Mouse (Mus musculus) layer of hippocampus, postnatal 10 days (tissue): ENCODE results near the gene 4930402F06Rik. TPM values are rescaled to one million over a fixed set of nuclear protein-coding genes. Genes with fewer than 3 reads are reported as not detected.

Experiments
- DNase-seq, 2 experiments: peaks; one replicate each; pipeline ENCODE4 v3.0.0; 2021; ENCODE audit warnings: low spot score in 2 of 2
- total RNA-seq, 2 experiments: library from RNA; stranded (reverse); gene quantifications; 2 replicates each; pipeline ENCODE4 v1.2.3; 2021

Gene 4930402F06Rik
- total RNA-seq, 2 experiments from 2014 or later, result not detected

DNA sequence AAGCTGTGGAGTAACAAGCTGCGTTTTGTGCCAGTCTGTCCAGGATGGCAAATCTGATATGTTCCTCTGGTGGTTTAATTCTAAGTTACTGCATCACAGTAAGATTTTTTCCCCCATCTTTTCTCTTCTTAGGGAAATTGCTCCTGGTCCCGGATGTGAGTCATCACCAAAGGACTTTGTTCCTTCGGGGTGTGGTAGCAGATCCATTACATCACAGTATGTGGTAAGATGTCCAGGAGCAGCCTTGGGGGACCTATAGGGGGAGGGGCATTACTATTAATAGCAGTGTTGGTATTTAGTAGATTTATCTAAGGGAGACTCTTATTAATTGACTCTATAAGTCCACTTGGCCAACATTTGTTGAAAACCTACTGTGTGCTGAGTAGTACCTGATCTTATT, 54.4 kb downstream of the 4930402F06Rik start:
- no peak for DNase-seq

DNA sequence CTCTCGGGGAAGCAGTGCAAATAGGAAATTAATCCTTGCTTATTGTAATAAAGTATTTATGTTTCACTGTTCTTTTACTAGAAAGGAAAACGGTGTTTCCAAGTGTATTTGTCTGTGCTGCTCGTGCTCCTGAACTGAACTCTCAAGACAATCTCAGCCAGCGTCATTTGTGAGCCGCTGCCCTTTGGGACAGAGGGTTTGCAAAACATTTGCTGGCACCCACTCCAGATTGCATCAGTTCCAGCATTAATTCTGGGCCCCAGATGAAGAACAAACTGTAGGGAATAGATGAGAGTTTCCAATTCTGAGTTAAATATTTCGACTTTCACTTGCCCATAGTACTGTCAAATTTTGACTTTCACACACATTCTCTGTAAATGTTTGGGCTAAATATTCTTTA, 58.3 kb downstream of the 4930402F06Rik start:
- DNase-seq, result no peak

DNA sequence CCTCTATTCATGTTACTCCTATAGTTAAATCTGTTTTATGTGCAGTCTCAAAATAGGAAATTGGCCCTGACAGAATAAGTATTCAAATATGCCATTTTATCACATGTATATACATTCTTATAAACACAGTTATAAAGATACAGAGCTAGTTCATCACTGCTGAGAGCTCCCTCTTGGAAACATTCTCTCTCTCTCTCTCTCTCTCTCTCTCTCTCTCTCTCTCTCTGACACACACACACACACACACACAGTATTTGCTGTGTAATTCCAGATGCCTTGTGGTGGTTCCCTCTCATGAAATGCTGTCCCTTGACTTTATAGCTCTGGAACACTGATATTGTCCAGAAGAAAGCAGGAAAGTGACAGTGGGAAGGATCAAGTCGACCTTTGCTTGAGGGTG, 58.9 kb downstream of the 4930402F06Rik start:
- DNase-seq, result no peak

DNA sequence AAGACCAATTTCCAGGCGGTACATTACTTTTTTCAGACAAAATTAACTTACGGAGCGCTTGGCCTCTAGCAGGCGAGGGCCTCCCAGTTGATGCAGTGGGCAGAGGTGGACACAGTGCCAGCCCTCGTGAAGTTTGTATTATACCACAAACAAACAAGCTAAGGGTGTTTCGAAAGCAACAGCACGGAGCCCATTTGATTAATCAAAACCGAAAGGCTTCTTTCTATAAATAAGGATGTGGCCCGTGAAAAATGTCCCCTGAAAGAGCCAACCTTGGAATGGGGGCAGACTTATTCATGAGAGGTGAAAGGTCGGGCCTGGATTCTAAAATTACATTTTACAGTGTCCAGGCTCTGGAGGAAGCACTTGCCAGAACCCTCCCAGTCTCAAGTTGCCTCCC, 59.6 kb downstream of the 4930402F06Rik start:
- no peak for DNase-seq

DNA sequence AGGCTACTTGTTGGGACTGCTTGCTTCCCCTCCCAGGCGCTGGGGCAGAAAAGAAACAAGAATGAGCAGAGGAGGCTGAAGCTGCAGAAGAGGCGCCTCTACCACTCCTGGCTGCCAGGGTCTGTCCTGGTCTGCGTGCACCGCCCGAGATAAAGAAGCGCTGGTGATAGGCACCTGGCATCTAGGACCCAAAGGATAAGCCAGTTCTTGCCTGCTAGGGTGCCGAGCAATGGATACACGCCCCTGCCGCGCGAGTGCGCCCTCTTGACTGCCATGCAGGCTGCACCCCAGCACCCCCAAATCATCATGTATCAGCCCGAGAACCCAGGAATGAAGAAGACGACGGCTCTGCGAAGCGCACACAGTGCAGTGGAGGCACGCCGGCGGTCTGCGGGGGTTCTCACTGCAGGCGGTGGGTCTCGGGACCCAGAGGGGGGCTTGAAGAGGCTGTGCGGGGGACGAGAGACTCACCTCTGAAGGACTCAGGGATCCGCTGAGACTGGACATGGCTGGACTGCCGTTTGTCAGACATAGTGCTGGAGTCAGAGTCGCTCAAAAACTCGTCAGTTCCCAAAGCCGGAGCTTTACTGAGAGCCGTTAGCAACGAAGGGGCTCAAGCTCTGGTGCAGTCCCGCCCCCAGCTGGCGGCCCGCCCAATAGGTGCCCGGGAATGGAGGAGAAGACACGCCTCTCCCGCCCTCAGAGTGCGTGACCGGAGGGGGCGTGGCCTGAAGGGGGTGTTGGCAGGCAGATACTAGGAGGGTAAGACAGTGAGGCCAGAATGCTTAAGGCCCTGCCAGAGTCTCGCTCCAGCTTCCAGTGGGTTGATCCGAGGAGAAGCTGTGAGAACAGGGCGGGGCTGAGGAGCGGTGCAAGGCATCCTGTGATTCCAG, 60.3 kb downstream of the 4930402F06Rik start, which contains the start of gene Stom:
TSS of gene Stom (minus strand) at position 589 of the 893 bp plus-strand sequence.
- DNase-seq, result peak; percentile 97 to 99

DNA sequence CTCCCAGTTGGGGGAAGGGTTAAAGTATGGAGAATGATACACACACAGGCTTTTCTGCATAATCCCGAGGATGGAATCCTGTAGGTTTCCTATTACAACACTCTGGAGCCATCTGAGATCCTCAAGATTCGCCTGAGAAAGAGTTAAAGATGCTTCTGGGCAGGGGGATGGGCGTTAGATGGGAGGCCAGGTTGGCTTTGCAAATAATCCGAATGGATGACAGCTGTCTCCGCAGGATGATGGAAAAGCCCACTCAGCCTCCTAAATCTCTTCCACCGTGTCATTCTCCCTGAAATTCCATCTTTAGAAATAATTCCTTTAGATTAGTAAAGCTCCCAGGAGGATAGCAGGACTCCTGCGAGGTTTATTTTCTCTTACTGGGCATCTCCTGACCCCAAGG, 61.4 kb downstream of the 4930402F06Rik start:
- DNase-seq, result no peak

DNA sequence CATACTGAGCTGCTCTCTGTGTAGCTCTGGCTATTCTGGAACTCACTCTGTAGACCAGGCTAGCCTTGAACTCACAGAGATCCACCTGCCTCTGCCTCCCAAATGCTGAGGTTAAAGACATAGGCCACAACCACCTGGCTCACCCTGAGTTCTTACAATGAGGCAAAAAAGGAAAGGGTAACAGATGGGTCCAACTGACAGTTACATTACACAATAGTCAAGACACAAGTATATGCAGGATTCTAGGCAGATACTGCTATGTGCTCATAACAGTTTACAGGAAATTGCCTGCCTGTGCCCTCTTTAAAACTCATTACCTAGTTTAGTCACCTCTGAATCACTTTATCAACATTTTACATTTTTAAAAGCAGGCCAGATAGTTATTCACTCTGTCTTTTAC, 63.3 kb downstream of the 4930402F06Rik start:
- DNase-seq, result no peak

DNA sequence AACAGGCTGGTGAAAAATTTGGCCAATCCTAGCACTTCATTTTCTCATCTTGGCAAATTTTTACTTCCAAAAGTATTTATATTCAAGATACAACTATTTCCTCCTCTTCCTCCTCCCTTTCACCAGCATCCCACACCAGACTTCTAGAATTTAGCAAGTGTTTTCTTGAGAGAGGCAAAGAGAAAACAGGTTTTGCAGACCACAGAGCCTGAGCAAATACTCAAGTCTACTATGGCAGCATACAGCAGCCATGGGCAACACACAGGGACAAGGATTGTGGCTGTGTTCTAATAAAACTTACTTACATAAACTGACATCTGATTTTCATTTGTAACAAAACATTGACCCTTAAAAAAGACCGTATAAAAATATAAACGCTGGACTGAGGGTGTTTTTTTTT, 65.8 kb downstream of the 4930402F06Rik start:
- no peak for DNase-seq

DNA sequence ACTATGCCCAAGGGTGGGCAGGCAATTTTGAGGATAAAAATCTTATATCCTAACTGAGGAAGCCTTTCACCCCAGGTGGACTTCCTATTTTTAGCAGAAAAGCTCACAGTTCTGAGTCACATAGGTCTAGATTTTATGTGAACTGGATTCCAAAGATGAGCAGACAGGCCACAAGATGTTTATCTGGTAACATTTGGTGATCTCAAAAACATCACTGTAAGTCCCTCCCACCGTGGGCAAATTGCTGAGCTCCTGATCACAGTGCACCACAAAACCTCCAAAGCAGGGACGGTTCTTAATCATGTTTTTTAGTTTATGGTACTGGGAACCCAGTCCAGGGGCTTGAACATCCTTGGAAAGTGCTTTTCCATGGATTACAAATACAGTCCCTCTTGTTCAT, 67.9 kb downstream of the 4930402F06Rik start:
- no peak for DNase-seq

DNA sequence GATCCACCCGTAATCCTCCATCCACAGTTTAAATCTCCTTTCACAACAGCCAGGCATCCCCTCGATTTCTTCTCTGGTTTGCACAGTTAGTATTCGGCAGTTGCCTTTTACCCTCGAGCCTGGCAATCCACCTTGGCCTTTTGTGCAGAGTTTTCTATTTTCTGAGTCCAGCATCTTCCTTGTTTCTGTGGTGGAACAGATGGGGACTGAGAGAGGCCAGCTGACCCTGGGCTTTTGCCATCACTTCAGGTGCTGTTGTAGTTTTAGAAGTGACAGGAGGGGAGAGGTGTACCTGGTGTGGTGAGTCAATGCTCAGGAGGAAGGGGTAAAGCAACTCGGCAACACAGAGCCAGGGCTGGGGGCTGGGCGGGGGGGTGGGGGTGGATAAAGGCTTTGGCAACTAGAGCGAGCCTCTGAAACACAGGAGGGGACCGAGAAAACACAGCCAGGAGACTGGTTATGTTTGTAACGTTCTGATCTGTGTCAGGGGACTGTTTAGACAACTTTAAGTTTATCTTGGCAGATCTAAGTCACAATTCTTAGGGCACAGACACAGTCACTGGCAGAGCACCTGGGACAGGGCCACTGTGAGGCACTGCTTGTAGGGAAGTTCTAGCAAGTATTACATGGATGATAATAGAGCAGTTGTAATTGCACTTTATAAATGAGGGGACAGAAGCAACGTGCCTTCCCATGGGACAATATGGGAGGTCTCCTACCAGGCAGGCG, 68.7 kb downstream of the 4930402F06Rik start:
- no peak for DNase-seq

DNA sequence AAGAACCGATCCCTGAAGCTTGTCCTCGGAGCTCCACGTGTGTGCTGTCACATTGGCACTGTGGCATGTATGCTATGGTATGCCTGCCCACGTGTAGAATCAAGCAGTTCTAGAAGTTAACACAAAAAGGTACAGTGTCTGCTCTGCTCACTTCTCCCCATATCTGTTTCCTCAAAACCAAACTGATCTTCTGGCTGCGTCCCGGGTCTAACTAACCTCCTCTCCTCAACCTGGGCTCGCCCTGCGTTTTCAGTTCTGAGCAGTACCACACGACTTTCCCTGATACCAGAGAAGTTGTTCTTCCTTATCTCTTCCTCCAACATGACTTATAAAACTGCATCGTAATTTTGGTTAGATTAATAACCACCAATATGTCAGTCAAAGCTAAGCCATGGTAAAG, 69.4 kb downstream of the 4930402F06Rik start:
- DNase-seq, result no peak

DNA sequence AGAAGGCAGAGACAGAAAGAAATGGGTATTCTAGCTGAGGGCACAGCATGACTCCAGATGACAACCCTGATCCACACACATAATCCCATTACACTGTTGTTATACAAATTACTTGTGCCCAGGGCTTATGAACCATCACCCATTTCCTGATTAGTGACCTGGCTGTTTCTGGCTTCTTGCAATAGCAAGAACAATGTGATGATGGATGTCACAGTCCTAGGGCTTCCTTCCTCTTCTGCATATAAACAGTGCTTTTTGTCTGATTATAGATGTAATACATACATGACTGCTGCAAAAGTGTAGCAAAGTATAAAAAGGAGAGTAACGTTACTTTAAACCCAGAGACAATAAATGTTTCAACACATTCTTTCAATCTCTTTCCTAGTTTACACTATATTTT, 70.0 kb downstream of the 4930402F06Rik start:
- no peak for DNase-seq

DNA sequence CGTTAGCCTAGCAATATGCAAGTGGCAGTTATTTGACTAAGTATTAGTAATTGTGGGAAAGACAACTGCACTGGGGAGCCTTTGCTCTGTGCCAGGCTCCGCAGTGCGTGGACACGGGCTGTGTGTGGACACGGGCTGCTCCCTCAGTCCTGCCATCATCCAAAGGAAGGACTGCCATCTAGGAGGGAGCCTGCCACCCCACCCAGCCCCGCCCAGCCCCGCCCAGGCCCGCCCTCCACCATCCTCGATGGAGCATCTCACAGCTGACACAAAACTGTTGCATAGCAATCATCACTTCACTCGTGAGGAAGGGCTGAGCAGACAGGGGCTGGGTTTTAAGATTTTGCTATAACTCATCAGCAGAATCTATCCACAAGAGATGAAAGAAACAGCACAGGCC, 71.0 kb downstream of the 4930402F06Rik start:
- no peak for DNase-seq

Other genes with a start within 250 kb of the 4930402F06Rik start
- 100 to 1,000 TPM; 229 to 249 TPM for gene Rab14, start 196.1 kb downstream of the 4930402F06Rik start, total RNA-seq
- gene Gsn, start 140.8 kb downstream of the 4930402F06Rik start, total RNA-seq, result 10 to 100 TPM; 23.9 to 24.2 TPM
- gene Stom, start 60.2 kb downstream of the 4930402F06Rik start, total RNA-seq, result 1 to 10 TPM; 9.1 to 9.8 TPM
- not detected for gene 4930568D16Rik, start 29.4 kb downstream of the 4930402F06Rik start, total RNA-seq
- gene Ggta1, start 66.1 kb upstream of the 4930402F06Rik start, total RNA-seq, result 1 to 10 TPM; 4.7 to 6.1 TPM
- 100 to 1,000 TPM; 130 TPM for gene Dab2ip, start 161.1 kb upstream of the 4930402F06Rik start, total RNA-seq